Mouse (Mus musculus): ENCODE data around the gene Srgap3. TPM values are rescaled to one million over a fixed set of nuclear protein-coding genes. Genes with fewer than 3 reads are reported as not detected.

Gene Srgap3
- polyA plus RNA-seq, 1 experiment = 4.6 TPM

DNA sequence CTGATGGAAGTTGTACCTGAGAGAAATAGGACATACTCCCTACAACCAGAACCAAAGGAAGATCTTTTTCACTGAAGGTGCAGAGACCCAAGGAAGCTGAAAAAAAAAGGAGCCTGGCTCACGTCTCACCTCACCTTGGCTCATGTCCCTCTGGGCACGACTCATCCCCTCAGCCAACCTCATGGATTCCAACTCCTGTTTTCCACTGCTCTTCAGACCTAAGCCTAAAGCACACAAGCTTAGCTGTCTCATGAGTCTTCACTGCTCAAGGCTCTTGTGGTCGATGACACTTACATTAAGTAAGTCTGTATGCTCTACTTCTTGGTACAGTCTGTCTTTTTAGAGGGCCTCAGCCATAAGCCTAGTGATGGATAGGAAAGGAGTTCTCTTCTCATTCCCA is 31.9 kb upstream of the Srgap3 start:
- Histone ChIP-seq H3K36me3 (ENCODE audit: control insufficient read depth, insufficient read depth) (no peaks in the 10 kb centered on the region), H3ac (ENCODE audit: control insufficient read depth, insufficient read length, low read depth) (no peak overlapping the region), H3K79me2 (ENCODE audit: control insufficient read depth, insufficient read depth) (no peaks in the 10 kb centered on the region), H3K27me3 (ENCODE audit: control insufficient read depth, insufficient read depth, insufficient read length) (no peaks in the 10 kb centered on the region), H3K79me3 (ENCODE audit: low read depth) (no peaks in the 10 kb centered on the region), H3K4me3 (ENCODE audit: insufficient read depth, poor library complexity, severe bottlenecking) (no peak overlapping the region)
- TF ChIP-seq MYOG (IDR thresholded peaks at IDR 0.05; ENCODE audit: control insufficient read depth, extremely low read depth, insufficient read length) = no peak
- TF ChIP-seq USF1 (IDR thresholded peaks at IDR 0.05; ENCODE audit: low read depth) = no peak
- no peak for TF ChIP-seq MYOD1 (IDR thresholded peaks at IDR 0.05; ENCODE audit: control insufficient read depth, insufficient read length, low read depth)
- no peak for TF ChIP-seq MAX (IDR thresholded peaks at IDR 0.05)
- no peak for TF ChIP-seq CTCF (IDR thresholded peaks at IDR 0.05; ENCODE audit: control insufficient read depth, insufficient read depth, insufficient read length)
- no peak for TF ChIP-seq CEBPB (IDR thresholded peaks at IDR 0.05; ENCODE audit: low read depth)
- TF ChIP-seq FOSL1 (IDR thresholded peaks at IDR 0.05; ENCODE audit: insufficient read depth, low read length, poor library complexity, severe bottlenecking) = no peak

- TF ChIP-seq USF1 (IDR thresholded peaks at IDR 0.05; ENCODE audit: low read depth) (no peak), MAX (IDR thresholded peaks at IDR 0.05) (no peak), CTCF (IDR thresholded peaks at IDR 0.05; ENCODE audit: control insufficient read depth, insufficient read depth, insufficient read length) (no peak), MYOD1 (IDR thresholded peaks at IDR 0.05; ENCODE audit: control insufficient read depth, insufficient read length, low read depth) (no peak), MYOG (IDR thresholded peaks at IDR 0.05; ENCODE audit: control insufficient read depth, extremely low read depth, insufficient read length) (no peak), CEBPB (IDR thresholded peaks at IDR 0.05; ENCODE audit: low read depth) (no peak)
- H3K36me3 ChIP-seq (ENCODE audit: control insufficient read depth, insufficient read depth) = no peaks in the 10 kb centered on the region
Observed at GRCm38 (mm10) chr6:112977246-112977645, 30.2 kb upstream of the Srgap3 start.

GRCm38 (mm10) chr6:112976541-112976940 is 29.5 kb upstream of the Srgap3 start:
- TF ChIP-seq USF1 (IDR thresholded peaks at IDR 0.05; ENCODE audit: low read depth) = no peak
- TF ChIP-seq CTCF (IDR thresholded peaks at IDR 0.05; ENCODE audit: control insufficient read depth, insufficient read depth, insufficient read length) = no peak
- no peak for TF ChIP-seq CEBPB (IDR thresholded peaks at IDR 0.05; ENCODE audit: low read depth)
- no peak for TF ChIP-seq FOSL1 (IDR thresholded peaks at IDR 0.05; ENCODE audit: insufficient read depth, low read length, poor library complexity, severe bottlenecking)
- no peak for TF ChIP-seq MAX (IDR thresholded peaks at IDR 0.05)
- no peak for TF ChIP-seq MYOG (IDR thresholded peaks at IDR 0.05; ENCODE audit: control insufficient read depth, extremely low read depth, insufficient read length)
- TF ChIP-seq MYOD1 (IDR thresholded peaks at IDR 0.05; ENCODE audit: control insufficient read depth, insufficient read length, low read depth) = no peak
- Histone ChIP-seq H3K27me3 (ENCODE audit: control insufficient read depth, insufficient read depth, insufficient read length) (no peaks in the 10 kb centered on the region), H3K36me3 (ENCODE audit: control insufficient read depth, insufficient read depth) (no peaks in the 10 kb centered on the region), H3K79me2 (ENCODE audit: control insufficient read depth, insufficient read depth) (no peaks in the 10 kb centered on the region), H3K79me3 (ENCODE audit: low read depth) (no peaks in the 10 kb centered on the region), H3K4me3 (ENCODE audit: insufficient read depth, poor library complexity, severe bottlenecking) (no peak overlapping the region), H3ac (ENCODE audit: control insufficient read depth, insufficient read length, low read depth) (no peak overlapping the region)

More at GRCm38 (mm10) chr6:112977246-112977645, 30.2 kb upstream of the Srgap3 start:
- H3K4me3 ChIP-seq (ENCODE audit: insufficient read depth, poor library complexity, severe bottlenecking) = no peak overlapping the region
- H3K79me3 ChIP-seq (ENCODE audit: low read depth) = no peaks in the 10 kb centered on the region
- H3K27me3 ChIP-seq (ENCODE audit: control insufficient read depth, insufficient read depth, insufficient read length) = no peaks in the 10 kb centered on the region
- H3K79me2 ChIP-seq (ENCODE audit: control insufficient read depth, insufficient read depth) = no peaks in the 10 kb centered on the region
- no peak overlapping the region for H3ac ChIP-seq (ENCODE audit: control insufficient read depth, insufficient read length, low read depth)

- Histone ChIP-seq H3ac (ENCODE audit: control insufficient read depth, insufficient read length, low read depth) (no peak overlapping the region), H3K79me2 (ENCODE audit: control insufficient read depth, insufficient read depth) (no peaks in the 10 kb centered on the region), H3K27me3 (ENCODE audit: control insufficient read depth, insufficient read depth, insufficient read length) (no peaks in the 10 kb centered on the region), H3K4me3 (ENCODE audit: insufficient read depth, poor library complexity, severe bottlenecking) (no peak overlapping the region), H3K36me3 (ENCODE audit: control insufficient read depth, insufficient read depth) (no peaks in the 10 kb centered on the region), H3K79me3 (ENCODE audit: low read depth) (no peaks in the 10 kb centered on the region)
- TF ChIP-seq CTCF (IDR thresholded peaks at IDR 0.05; ENCODE audit: control insufficient read depth, insufficient read depth, insufficient read length) (no peak), MAX (IDR thresholded peaks at IDR 0.05) (no peak), USF1 (IDR thresholded peaks at IDR 0.05; ENCODE audit: low read depth) (no peak)
Observed at GRCm38 (mm10) chr6:112976136-112976535, 29.1 kb upstream of the Srgap3 start.

GRCm38 (mm10) chr6:112973786-112974720 is 27.0 kb upstream of the Srgap3 start:
- no peaks in the 10 kb centered on the region for H3K27me3 ChIP-seq (ENCODE audit: control insufficient read depth, insufficient read depth, insufficient read length)
- no peak overlapping the region for H3ac ChIP-seq (ENCODE audit: control insufficient read depth, insufficient read length, low read depth)
- H3K79me2 ChIP-seq (ENCODE audit: control insufficient read depth, insufficient read depth) = no peaks in the 10 kb centered on the region
- no peak overlapping the region for H3K4me3 ChIP-seq (ENCODE audit: insufficient read depth, poor library complexity, severe bottlenecking)
- H3K36me3 ChIP-seq (ENCODE audit: control insufficient read depth, insufficient read depth) = no peaks in the 10 kb centered on the region
- TF ChIP-seq CTCF (IDR thresholded peaks at IDR 0.05; ENCODE audit: control insufficient read depth, insufficient read depth, insufficient read length) (no peak), USF1 (IDR thresholded peaks at IDR 0.05; ENCODE audit: low read depth) (no peak), CEBPB (IDR thresholded peaks at IDR 0.05; ENCODE audit: low read depth) (no peak), FOSL1 (IDR thresholded peaks at IDR 0.05; ENCODE audit: insufficient read depth, low read length, poor library complexity, severe bottlenecking) (no peak), MAX (IDR thresholded peaks at IDR 0.05) (no peak), MYOG (IDR thresholded peaks at IDR 0.05; ENCODE audit: control insufficient read depth, extremely low read depth, insufficient read length) (no peak), MYOD1 (IDR thresholded peaks at IDR 0.05; ENCODE audit: control insufficient read depth, insufficient read length, low read depth) (no peak)
- no peaks in the 10 kb centered on the region for H3K79me3 ChIP-seq (ENCODE audit: low read depth)

All from C2C12 (cell line).